Mouse (Mus musculus) spleen, adult 12 weeks (tissue): ENCODE data around the gene Akr1c18.
"Not testable (repeated sequence)": the region's sequence is repeated elsewhere in the genome, so short reads cannot be mapped to it uniquely, and the experiment has no call there.

ENCODE experiments used
- DNase-seq: peaks from one replicate; pipeline ENCODE4 v3.0.0; 2022; ENCODE audit warnings: low spot score

Akr1c18 gene

GRCm38 (mm10) chr13:4150518-4150917 lies at the start of gene Akr1c18:
Gene Akr1c18, minus strand, starts transcription at chr13:4150654.
- no peak for DNase-seq

GRCm38 (mm10) chr13:4192511-4192910 lies 42.1 kb upstream of the Akr1c18 start:
- DNase-seq = no peak

GRCm38 (mm10) chr13:4190904-4191303 lies 40.5 kb upstream of the Akr1c18 start, which contains the start of gene Akr1c13:
Gene Akr1c13, plus strand, starts transcription at chr13:4191150.
- DNase-seq = no peak

DNA sequence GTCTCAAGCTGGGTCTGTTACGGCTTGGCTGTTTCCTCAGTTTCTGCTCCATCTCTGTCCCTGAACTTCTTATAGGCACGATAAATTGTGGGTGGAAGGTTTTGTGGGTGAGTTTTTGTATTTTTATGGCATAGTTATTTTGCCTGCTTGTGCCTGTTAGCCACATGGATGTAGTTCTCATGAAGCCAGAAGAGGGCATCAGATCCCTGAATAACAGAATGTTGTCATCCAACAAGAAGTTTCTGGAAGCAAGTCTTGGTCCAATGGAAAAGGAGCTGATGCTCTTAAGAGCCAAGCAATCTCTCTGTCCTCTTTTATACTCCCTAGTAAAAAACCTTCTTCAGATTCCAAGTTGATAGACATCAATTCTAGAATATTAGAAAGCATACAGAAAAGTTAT lies 37.7 kb upstream of the Akr1c18 start:
- no peak for DNase-seq

DNA sequence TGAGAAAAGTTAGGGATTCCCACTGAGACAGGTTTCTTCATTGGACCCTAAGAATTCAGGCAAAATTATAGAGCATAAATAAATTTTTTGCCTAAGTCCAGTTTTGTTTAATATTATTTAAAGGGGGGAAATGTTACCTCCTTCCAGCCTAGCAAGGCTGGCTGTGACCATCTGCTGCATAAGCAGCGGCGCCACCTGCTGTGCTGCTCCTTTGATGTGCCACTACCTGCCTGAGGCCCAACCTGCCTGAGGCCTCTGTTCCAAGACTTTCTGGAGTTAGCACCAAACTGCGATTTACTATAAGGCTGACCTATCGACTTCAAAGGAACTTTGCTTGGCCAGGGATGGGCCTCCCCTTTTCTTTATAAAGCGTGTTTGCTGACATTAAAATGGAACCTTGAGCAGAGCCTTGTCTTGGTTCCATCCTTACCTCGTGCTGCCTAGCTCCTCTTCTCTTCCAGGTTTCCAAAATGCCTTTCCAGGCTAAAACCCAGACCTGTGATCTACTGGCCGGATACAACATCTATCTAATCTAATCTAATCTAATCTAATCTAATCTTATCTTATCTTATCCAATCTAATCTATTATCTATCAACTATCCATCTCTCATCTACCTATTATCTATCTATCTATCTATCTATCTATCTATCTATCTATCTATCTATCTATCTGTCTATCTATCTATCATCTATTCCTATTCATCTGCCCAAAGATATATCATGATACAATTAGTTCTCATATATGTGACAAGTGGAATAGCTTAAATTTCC lies 36.4 kb upstream of the Akr1c18 start:
- not testable (repeated sequence) for DNase-seq

- no peak for DNase-seq
These were observed 32.7 kb upstream of the Akr1c18 start for GRCm38 (mm10) chr13:4183116-4183515.

- DNase-seq = not testable (repeated sequence)
These were observed 30.9 kb upstream of the Akr1c18 start for GRCm38 (mm10) chr13:4181321-4181720.

GRCm38 (mm10) chr13:4172978-4173377 lies 22.5 kb upstream of the Akr1c18 start:
- DNase-seq = no peak

- no peak for DNase-seq
These were observed 17.6 kb upstream of the Akr1c18 start for GRCm38 (mm10) chr13:4168006-4168405.

- DNase-seq = no peak
These were observed 4.8 kb upstream of the Akr1c18 start for GRCm38 (mm10) chr13:4155286-4155685.

- DNase-seq = no peak
These were observed 3.1 kb upstream of the Akr1c18 start for GRCm38 (mm10) chr13:4153593-4153992.

- no peak for DNase-seq
These were observed 2.5 kb upstream of the Akr1c18 start for GRCm38 (mm10) chr13:4152908-4153307.

GRCm38 (mm10) chr13:4144261-4144660 lies 6.2 kb downstream of the Akr1c18 start:
- DNase-seq = no peak

DNA sequence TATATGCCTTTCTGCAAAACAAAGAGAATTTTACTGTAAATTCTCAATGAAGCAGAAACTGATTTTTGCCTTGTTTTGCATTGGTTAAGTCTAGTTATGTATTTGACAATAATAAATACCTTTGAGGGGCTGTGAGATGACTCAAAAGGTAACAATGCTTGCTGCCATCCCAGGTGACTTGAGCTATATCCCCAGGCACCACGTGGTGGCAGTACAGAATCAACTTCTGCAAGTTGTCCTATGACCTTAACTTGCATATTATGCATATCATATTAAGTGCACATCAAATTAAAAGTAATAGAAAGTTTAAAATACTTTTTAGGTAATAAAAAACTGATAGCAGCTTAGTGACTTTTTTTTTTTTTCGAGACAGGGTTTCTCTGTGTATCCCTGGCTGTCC lies 17.4 kb downstream of the Akr1c18 start:
- DNase-seq = no peak

GRCm38 (mm10) chr13:4131721-4132120 lies 18.7 kb downstream of the Akr1c18 start:
- DNase-seq = no peak

- DNase-seq = no peak
These were observed 19.1 kb downstream of the Akr1c18 start for GRCm38 (mm10) chr13:4131317-4131716.

GRCm38 (mm10) chr13:4129100-4129499 lies 21.4 kb downstream of the Akr1c18 start:
- DNase-seq = no peak

- DNase-seq = not testable (repeated sequence)
These were observed 24.6 kb downstream of the Akr1c18 start for GRCm38 (mm10) chr13:4125846-4126245.

DNA sequence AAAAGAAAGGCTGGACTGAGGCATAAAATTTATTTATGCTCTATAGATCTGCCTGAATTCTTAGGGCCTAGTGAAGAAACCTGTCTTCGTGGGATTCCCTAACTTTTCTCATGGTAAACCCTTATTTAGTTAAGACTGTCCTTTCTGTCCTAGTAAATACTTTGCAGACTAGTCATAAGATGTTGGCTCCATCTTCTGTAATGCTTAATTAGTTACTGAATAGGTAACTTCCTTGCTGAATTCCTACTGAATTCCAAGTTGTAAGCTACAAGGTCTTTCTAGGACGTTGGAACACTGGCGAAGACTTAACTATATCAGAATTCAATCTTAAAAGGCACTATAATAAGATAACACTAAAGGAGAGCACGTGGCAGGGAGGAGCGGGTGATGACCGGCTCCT lies 26.0 kb downstream of the Akr1c18 start:
- not testable (repeated sequence) for DNase-seq

- no peak for DNase-seq
These were observed 27.3 kb downstream of the Akr1c18 start for GRCm38 (mm10) chr13:4123146-4123545.

GRCm38 (mm10) chr13:4119181-4119904 lies 31.1 kb downstream of the Akr1c18 start:
- DNase-seq = no peak

DNA sequence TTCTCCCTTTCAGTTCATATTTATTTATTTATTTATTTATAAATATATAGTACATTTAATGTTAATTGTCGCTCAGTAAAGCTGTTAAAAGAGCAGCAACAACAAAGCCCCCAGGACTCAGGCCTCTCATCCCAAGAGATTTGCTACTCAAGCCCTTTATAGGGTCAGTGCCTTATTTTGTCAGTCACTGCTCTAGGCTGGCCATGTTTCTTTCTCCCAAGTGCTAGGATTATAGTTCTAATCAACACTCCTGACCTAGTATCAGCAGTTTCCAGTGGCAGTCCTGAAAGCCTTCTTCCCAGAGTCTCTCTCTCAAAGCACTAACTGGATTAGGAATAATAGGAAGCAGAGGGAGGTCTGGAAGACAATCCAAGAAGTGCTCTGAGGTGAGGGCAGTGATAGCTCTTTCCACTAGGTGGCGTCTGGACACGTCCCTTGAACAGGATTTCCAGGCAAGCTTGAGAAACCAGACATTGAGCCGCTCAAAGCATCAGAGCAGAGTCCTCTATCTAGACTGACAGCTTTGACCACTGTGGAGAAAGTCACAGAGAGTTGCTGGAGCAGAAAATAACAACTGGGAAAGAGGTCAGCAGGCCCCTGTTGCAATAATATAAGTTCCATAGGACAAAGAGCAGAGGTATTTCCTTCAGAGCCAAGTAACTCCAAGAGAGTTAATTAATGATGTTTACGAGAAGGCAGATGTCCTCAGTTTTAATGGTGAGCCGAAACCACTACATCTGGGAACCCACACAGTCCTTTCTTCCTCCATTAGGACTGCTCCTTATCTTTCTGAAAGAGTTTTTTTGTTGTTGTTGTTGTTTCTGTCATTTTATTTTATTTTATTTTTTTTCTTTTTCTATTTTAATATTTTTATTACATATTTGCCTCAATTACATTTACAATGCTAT lies 39.9 kb downstream of the Akr1c18 start:
- no peak for DNase-seq
